Mouse (Mus musculus): ENCODE results near the gene Gm13288. TPM values are rescaled to one million over a fixed set of nuclear protein-coding genes. Genes with fewer than 3 reads are reported as not detected.
"Not testable (repeated sequence)": the region's sequence is repeated elsewhere in the genome, so short reads cannot be mapped to it uniquely, and the experiment has no call there.

Gm13288 gene
- polyA plus RNA-seq, 1 experiment from 2014 or later = not detected

DNA sequence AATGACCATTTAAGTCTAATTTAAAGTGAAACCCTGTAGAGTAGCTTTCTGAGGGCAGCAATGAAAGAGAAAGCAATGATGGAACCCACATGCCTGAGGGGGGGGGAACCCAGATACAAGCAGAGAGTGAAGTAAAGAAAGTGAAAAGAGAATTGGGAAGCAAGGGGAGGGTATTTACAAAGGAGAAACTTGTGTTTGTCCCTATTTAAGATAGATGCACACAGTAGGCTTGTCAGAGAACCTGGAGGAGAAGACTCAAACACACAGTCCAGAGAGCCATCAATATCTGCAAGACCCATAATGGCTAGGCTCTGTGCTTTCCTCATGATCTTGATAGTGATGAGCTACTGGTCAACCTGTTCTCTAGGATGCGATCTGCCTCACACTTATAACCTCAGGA lies 14.3 kb downstream of the Gm13288 start, which contains the start of gene Ifna11:
Gene Ifna11, plus strand, starts transcription at position 301 of the 400 bp plus-strand sequence.
- Histone ChIP-seq H3K27ac (no peak within 1 kb of the TSS), H3K4me3 (no peak within 1 kb of the TSS), H3K36me3 (no peaks in the 10 kb centered on the region), H3K27me3 (replicated peaks) (no peaks in the 10 kb centered on the region), H3K9me3 (no peaks in the 10 kb centered on the region), H3K4me2 (replicated peaks) (no peak within 1 kb of the TSS), H3K4me1 (no peaks in the 10 kb centered on the region), H3K9ac (no peak within 1 kb of the TSS)
- no peak for ATAC-seq (ENCODE audit: low FRiP score, low read depth)
- WGBS = 83% methylated on average over 1 of the region's 1 CpGs

GRCm38 (mm10) chr4:88822995-88823394 lies 17.7 kb downstream of the Gm13288 start:
- Histone ChIP-seq H3K27me3 (replicated peaks) (no peaks in the 10 kb centered on the region), H3K9me3 (no peaks in the 10 kb centered on the region), H3K9ac (no peak overlapping the region), H3K36me3 (no peaks in the 10 kb centered on the region), H3K4me2 (replicated peaks) (no peak overlapping the region), H3K27ac (no peak overlapping the region), H3K4me3 (no peak overlapping the region), H3K4me1 (no peaks in the 10 kb centered on the region)
- ATAC-seq (ENCODE audit: low FRiP score, low read depth) = no peak
- 27% methylated on average over 4 of the region's 4 CpGs for WGBS

DNA sequence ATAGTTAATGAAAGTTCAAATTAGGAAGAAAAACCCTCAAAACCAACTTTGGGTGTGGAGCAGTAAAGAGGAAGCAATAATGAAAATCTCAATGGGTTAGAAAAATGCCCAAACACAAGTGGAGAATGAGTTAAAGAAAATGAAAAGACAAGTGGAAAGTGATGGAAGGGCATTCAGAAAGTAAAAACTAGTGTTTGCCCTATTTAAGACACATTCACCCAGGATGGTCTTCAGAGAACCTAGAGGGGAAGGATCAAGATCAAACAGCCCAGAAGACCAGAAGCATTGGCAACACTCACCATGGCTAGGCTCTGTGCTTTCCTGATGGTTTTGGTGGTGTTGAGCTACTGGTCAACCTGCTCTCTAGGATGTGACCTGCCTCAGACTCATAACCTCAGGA lies 21.8 kb downstream of the Gm13288 start, which contains the start of gene Ifna6:
Gene Ifna6, plus strand, starts transcription at position 301 of the 400 bp plus-strand sequence.
- H3K36me3 ChIP-seq; H3K4me1 ChIP-seq; H3K9me3 ChIP-seq; H3K9ac ChIP-seq; H3K27ac ChIP-seq; H3K4me3 ChIP-seq; H3K27me3 ChIP-seq (replicated peaks); ATAC-seq (ENCODE audit: low FRiP score, low read depth); H3K4me2 ChIP-seq (replicated peaks): not testable (repeated sequence)

DNA sequence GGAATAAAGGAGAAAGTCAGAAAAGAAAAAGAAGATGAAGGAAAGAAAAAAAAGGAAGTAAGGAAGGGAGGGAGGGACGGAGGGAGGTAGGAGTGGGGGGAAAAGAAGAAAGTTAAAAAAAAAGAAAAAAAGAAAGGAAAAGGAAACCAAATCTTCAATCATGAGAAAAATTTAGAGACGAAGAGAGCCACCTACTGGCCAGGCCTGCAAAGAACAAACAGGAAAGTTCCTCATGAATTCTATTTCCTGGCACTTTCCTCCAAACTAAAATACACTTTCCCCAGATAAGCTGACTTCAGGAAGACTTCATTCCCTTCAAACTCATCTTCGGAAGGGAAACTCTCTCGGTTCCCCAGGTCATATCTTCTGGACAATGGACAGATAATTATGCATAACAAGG lies 25.2 kb downstream of the Gm13288 start:
- Histone ChIP-seq H3K27ac (no peak overlapping the region), H3K36me3 (no peaks in the 10 kb centered on the region), H3K4me3 (no peak overlapping the region), H3K9ac (no peak overlapping the region), H3K4me2 (replicated peaks) (no peak overlapping the region), H3K9me3 (no peaks in the 10 kb centered on the region), H3K27me3 (replicated peaks) (no peaks in the 10 kb centered on the region), H3K4me1 (no peaks in the 10 kb centered on the region)
- no peak for ATAC-seq (ENCODE audit: low FRiP score, low read depth)
- 33% methylated on average over 4 of the region's 4 CpGs for WGBS

DNA sequence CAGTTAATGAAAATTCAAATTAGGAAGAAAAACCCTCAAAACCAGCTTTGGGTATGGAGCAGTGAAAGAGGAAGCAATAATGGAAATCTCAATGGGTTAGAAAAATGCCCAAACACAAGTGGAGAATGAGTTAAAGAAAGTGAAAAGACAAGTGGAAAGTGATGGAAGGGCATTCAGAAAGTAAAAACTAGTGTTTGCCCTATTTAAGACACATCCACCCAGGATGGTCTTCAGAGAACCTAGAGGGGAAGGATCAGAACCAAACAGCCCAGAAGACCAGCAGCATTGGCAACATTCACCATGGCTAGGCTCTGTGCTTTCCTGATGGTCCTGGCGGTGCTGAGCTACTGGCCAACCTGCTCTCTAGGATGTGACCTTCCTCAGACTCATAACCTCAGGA lies 29.9 kb downstream of the Gm13288 start, which contains the start of gene Ifna5:
Gene Ifna5, plus strand, starts transcription at position 301 of the 400 bp plus-strand sequence.
- H3K9me3 ChIP-seq; H3K9ac ChIP-seq; H3K27ac ChIP-seq; ATAC-seq (ENCODE audit: low FRiP score, low read depth); H3K4me1 ChIP-seq; H3K4me2 ChIP-seq (replicated peaks); H3K36me3 ChIP-seq; H3K27me3 ChIP-seq (replicated peaks); H3K4me3 ChIP-seq: not testable (repeated sequence)
- 92% methylated on average over 1 of the region's 1 CpGs for WGBS

DNA sequence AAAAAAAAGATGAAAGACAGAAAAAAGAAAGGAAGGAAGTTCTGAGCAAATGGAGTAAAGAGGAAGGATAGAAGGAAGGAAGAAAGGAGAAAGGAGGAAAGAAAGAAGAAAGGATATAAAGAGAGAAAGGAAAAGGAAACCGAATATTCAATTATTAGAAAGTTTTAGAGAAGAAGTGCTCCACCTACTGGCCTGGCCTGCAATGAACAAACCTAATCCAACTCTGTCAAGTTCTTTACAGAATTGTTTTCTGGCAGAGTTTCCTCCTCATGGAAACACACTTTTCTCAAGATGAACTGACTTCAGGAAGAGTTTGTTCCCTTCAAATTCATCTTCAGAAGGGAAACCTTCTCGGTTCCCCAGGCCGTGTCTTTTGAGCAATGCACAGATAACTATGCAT lies 33.5 kb downstream of the Gm13288 start:
- H3K27me3 ChIP-seq (replicated peaks) = no peaks in the 10 kb centered on the region
- no peak overlapping the region for H3K4me3 ChIP-seq
- H3K9me3 ChIP-seq = no peaks in the 10 kb centered on the region
- H3K27ac ChIP-seq = no peak overlapping the region
- no peaks in the 10 kb centered on the region for H3K4me1 ChIP-seq
- no peak for ATAC-seq (ENCODE audit: low FRiP score, low read depth)
- no peak overlapping the region for H3K9ac ChIP-seq
- H3K4me2 ChIP-seq (replicated peaks) = no peak overlapping the region
- no peaks in the 10 kb centered on the region for H3K36me3 ChIP-seq
- WGBS = 45% methylated on average over 3 of the region's 3 CpGs

- Histone ChIP-seq H3K9ac (no peak overlapping the region), H3K4me1 (no peaks in the 10 kb centered on the region), H3K4me2 (replicated peaks) (no peak overlapping the region), H3K36me3 (no peaks in the 10 kb centered on the region), H3K27ac (no peak overlapping the region), H3K4me3 (no peak overlapping the region), H3K27me3 (replicated peaks) (no peaks in the 10 kb centered on the region), H3K9me3 (no peaks in the 10 kb centered on the region)
- ATAC-seq (ENCODE audit: low FRiP score, low read depth) = no peak
- 86% methylated on average over 3 of the region's 3 CpGs for WGBS
Measured at GRCm38 (mm10) chr4:88840058-88840457, 34.7 kb downstream of the Gm13288 start.

- Histone ChIP-seq H3K9ac (no peak within 1 kb of the TSS), H3K4me2 (replicated peaks) (no peak within 1 kb of the TSS), H3K36me3 (no peaks in the 10 kb centered on the region), H3K9me3 (no peaks in the 10 kb centered on the region), H3K4me1 (no peaks in the 10 kb centered on the region), H3K4me3 (no peak within 1 kb of the TSS), H3K27ac (no peak within 1 kb of the TSS), H3K27me3 (replicated peaks) (no peaks in the 10 kb centered on the region)
- WGBS = 54% methylated on average over 2 of the region's 2 CpGs
- no peak for ATAC-seq (ENCODE audit: low FRiP score, low read depth)
Measured at GRCm38 (mm10) chr4:88841438-88841911, 36.1 kb downstream of the Gm13288 start, which contains the start of gene Ifna4. Gene Ifna4 (plus strand): TSS chr4:88841861.

DNA sequence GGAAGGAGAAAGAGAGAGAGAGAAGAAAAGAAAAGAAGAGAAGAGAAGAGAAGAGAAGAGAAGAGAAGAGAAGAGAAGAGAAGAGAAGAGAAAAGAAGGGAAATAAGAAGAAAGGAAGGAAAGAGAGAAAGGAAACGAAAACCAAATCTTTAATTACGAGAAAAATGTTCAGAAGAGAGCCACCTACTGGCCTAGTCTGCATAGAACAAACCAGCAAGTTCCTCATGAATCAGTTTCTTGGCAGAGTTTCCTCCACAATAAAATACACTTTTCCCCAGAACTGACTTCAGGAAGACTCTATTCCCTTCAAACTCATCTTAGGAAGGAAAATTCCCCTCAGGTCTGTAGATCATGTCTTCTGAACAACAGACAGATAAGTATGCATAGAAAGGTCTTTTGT lies 40.0 kb downstream of the Gm13288 start:
- H3K36me3 ChIP-seq = no peaks in the 10 kb centered on the region
- H3K4me3 ChIP-seq = no peak overlapping the region
- H3K27ac ChIP-seq = no peak overlapping the region
- H3K9me3 ChIP-seq = no peaks in the 10 kb centered on the region
- no peaks in the 10 kb centered on the region for H3K4me1 ChIP-seq
- no peak for ATAC-seq (ENCODE audit: low FRiP score, low read depth)
- H3K27me3 ChIP-seq (replicated peaks) = no peaks in the 10 kb centered on the region
- no peak overlapping the region for H3K9ac ChIP-seq
- 59% methylated on average over 2 of the region's 2 CpGs for WGBS
- H3K4me2 ChIP-seq (replicated peaks) = no peak overlapping the region

GRCm38 (mm10) chr4:88849698-88850097 lies 44.4 kb downstream of the Gm13288 start, which contains the start of gene Ifna1:
Gene Ifna1 (plus strand): TSS chr4:88850087.
- WGBS = 90% methylated on average over 1 of the region's 1 CpGs
- H3K4me1 ChIP-seq = 0 out of 2 replicates have a peak, but pooled peaks cover 5% of the 10 kb centered on the region
- H3K36me3 ChIP-seq = no peaks in the 10 kb centered on the region
- no peaks in the 10 kb centered on the region for H3K9me3 ChIP-seq
- no peak within 1 kb of the TSS for H3K27ac ChIP-seq
- H3K4me2 ChIP-seq (replicated peaks) = no peak within 1 kb of the TSS
- no peak within 1 kb of the TSS for H3K4me3 ChIP-seq
- no peak for ATAC-seq (ENCODE audit: low FRiP score, low read depth)
- no peak within 1 kb of the TSS for H3K9ac ChIP-seq
- H3K27me3 ChIP-seq (replicated peaks) = no peaks in the 10 kb centered on the region

DNA sequence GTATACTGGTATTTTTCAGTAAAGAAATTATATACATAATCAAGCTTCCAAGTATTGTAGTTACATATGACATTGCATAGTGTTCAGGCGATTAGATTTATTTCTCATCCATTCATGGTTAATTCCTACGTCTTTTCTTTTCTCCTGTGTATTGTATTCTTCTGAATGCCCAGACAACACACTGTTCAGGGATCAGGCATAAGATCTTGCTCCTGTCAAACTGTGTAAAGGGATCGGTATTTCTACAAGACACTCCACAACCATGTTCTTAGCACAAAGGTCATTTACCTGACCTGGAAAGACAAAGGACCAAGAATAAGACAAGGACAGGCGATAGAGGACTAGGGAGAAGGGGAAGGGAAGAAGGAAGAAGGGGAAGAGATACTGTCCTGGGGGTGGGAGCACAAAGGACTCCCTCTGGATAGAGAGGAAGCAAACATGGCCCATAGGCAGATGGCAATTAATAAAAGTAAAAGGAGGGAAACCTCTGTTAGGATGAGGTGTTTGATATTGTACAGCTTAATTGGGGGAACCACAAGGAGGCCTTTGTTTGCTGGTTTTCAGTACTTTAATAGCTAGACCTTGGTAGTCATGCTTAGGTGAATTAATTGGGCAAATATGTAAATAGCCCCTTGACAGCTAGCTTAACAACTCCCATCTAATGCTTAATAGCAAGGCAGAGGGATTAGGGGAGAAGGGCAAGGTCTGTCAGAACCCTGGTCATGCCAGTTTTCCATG lies 45.9 kb downstream of the Gm13288 start:
- H3K4me3 ChIP-seq = no peak overlapping the region
- no peak for ATAC-seq (ENCODE audit: low FRiP score, low read depth)
- no peaks in the 10 kb centered on the region for H3K27me3 ChIP-seq (replicated peaks)
- H3K4me1 ChIP-seq = 0 out of 2 replicates have a peak, but pooled peaks cover 5% of the 10 kb centered on the region
- no peak overlapping the region for H3K27ac ChIP-seq
- 46% methylated on average over 4 of the region's 4 CpGs for WGBS
- no peak overlapping the region for H3K4me2 ChIP-seq (replicated peaks)
- no peak overlapping the region for H3K9ac ChIP-seq
- H3K36me3 ChIP-seq = no peaks in the 10 kb centered on the region
- no peaks in the 10 kb centered on the region for H3K9me3 ChIP-seq

All from neural tube, embryonic 12.5 days (tissue).